Mouse (Mus musculus): Measurements from ENCODE around the gene Asic2.

DNA sequence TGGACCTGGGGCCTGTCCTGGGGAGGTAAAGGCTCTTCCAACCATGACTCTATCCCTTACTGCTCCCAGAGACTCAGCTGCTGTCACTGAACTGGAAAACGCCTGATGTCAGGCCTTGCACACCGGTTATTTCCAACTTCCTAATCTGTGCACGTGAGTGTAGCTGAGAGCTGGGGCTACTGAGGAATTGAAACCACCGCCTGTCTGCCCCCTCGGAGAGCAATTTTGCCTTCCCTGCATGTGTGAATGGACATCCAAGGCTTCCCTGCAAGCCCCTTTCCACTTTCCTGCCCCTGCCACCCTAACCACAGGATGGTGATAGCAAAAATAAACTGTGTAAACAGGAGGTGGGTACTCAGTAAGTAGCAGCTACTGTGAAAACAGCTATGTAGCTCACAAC, 5.4 kb upstream of the Asic2 start:
- TF ChIP-seq CTCF (IDR thresholded peaks at IDR 0.05; ENCODE audit: low read depth) (no peak), EP300 (IDR thresholded peaks at IDR 0.05; ENCODE audit: low read depth) (no peak)
